Mouse (Mus musculus) cerebellum, adult 9-10 months (tissue): ENCODE data around the gene Olfr125.

Source experiments
- DNase-seq: peaks from one replicate; pipeline ENCODE4 v3.0.0; 2022

Gene Olfr125

GRCm38 (mm10) chr17:37832649-37833048 is at the start of gene Olfr125:
Gene Olfr125, plus strand, starts transcription at chr17:37832949.
- no peak for DNase-seq

GRCm38 (mm10) chr17:37793229-37793628 is 39.5 kb upstream of the Olfr125 start, which contains the start of gene Olfr123:
Gene Olfr123, plus strand, starts transcription at chr17:37793529.
- DNase-seq = no peak

GRCm38 (mm10) chr17:37799588-37799987 is 33.2 kb upstream of the Olfr125 start, which contains the start of gene Olfr124:
Gene Olfr124, plus strand, starts transcription at chr17:37799888.
- DNase-seq = no peak

DNA sequence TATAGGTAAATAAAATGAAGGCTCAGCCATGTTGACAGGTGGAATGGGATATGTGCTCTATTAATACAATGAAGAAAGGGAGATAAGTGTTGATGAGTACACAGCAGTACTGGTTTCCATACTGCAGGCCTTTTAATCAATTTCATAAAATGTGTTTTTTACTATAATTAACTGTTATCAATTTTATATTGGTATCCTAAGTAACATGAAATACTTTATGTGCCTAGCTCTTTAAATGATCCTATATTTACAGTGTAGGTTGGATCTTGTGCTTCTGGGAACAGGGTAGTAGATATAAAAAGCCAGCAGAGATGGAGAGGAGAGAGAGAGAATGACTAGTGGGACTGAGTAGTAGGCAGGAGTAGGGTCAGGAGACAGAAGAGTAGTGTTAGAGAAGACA is 14.4 kb downstream of the Olfr125 start, which contains the start of gene Olfr126:
Gene Olfr126 (plus strand): TSS at position 301 of the 400 bp plus-strand sequence.
- DNase-seq = no peak

GRCm38 (mm10) chr17:37863901-37864300 is 31.2 kb downstream of the Olfr125 start:
- no peak for DNase-seq

GRCm38 (mm10) chr17:37869676-37870205 is 37.0 kb downstream of the Olfr125 start:
- no peak for DNase-seq

GRCm38 (mm10) chr17:37873830-37874229 is 41.1 kb downstream of the Olfr125 start:
- no peak for DNase-seq
